Mouse (Mus musculus) fat pad, adult 2 months (tissue): ENCODE results near the gene Slc2a9.

ENCODE experiments used
- DNase-seq: peaks from one replicate; pipeline ENCODE4 v3.0.0-alpha.2; 2011; ENCODE audit warnings: low read depth, low spot score; ENCODE audit errors: extremely low read depth

Slc2a9 gene

DNA sequence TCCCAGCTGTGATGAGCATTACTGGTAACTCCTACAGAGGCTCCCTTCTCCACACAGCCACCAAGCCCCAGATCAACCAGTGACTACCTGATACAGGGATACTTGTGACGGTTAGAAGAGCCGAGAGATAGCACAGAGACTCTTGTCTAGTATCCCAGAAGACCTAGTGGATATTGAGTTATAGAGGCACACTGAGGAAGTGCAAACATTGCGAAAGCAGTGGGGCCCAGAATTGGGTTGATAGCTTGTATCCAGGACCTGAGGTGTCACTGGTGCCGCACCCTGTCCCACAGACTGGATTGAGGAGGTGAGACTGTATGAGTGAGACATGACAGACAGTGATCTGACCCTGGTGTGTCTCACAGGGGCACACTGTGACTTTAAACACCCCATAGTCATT, at the start of gene Slc2a9:
Gene Slc2a9, minus strand, starts transcription at position 152 of the 400 bp plus-strand sequence.
- no peak for DNase-seq

DNA sequence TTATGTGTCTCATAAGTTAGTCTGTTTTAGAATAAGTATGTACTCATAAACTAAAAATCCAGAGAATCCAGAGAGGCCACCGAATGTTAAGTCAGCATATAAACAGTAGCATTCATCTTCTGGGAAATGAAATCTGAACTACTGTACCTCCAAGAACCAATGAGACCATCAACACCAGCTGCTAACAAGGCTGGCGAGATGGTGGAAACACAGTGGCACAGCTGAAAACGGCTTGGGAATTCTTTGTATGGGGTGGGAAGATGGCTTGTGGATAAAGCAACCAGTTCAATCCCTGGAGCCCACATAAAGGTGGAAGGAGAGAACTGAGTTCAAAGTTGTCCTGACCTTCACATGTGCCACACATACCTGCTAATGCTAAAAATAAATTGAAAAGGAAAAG, 49.7 kb upstream of the Slc2a9 start:
- DNase-seq: no peak

DNA sequence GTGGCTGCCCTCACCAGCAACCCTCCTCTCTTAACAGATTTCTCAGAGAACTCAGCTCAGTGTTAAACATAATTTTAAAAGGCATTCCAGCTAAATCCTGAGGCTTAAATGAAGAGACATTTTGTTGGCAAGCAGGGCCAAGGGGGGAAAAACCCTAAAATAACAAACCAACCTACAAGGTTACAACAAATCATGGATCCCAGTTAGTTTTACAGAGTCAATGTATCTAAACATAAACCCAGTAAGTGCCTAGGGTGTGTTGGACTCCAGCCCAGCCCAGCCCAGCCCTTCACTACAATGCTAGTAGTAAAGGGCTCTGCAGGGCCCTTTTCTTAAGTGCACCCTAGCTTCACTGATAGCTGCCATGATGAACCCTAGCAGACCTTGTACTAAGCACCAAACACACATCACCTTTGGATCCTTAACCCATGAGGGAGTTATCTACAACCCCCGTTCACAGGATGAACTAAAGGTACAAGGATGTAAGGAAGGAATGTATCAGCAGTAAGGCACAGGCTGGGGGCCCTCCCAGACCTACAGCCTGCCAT, 47.4 kb upstream of the Slc2a9 start:
- no peak for DNase-seq

DNA sequence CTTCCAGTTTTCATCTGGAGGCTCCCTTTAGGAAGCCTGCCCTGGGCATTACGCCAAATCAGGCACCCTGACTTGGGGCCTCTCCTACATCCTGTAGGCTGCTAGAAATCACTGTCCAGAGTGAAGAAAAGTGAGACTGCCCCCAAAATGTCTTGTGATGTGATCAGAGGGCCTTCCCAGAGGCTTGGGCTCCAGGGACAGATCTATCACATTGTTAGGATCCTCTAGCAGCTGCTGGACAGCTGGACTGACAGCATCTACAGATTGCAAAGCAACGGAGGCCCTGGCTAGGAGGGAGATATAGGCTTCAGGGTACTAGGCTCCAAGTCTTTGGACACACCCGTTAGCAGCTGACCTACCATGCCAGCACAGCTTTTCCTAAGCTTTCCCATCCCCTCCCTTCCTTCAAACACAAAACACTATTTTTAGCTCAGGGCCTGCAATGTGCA, 46.5 kb upstream of the Slc2a9 start:
- no peak for DNase-seq

DNA sequence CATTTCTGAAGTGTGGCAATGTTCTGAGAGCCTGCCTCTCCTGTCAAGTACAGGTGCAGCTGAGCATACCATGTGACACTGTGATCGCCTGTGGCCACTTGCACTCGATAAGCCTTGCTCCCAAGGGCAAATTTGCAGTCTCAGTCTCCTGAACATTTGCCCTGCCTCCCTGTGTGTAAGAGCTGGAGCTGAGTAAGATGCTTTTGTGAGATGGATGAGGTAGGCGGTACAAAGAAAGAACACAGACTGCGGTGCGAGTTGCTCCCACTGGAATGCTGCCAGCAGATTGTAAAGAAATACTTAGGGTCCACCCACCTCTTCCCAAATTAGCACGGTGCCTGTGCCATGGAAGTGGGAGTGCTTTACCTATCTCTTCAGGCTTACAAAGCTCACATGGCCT, 44.4 kb upstream of the Slc2a9 start:
- DNase-seq: no peak

DNA sequence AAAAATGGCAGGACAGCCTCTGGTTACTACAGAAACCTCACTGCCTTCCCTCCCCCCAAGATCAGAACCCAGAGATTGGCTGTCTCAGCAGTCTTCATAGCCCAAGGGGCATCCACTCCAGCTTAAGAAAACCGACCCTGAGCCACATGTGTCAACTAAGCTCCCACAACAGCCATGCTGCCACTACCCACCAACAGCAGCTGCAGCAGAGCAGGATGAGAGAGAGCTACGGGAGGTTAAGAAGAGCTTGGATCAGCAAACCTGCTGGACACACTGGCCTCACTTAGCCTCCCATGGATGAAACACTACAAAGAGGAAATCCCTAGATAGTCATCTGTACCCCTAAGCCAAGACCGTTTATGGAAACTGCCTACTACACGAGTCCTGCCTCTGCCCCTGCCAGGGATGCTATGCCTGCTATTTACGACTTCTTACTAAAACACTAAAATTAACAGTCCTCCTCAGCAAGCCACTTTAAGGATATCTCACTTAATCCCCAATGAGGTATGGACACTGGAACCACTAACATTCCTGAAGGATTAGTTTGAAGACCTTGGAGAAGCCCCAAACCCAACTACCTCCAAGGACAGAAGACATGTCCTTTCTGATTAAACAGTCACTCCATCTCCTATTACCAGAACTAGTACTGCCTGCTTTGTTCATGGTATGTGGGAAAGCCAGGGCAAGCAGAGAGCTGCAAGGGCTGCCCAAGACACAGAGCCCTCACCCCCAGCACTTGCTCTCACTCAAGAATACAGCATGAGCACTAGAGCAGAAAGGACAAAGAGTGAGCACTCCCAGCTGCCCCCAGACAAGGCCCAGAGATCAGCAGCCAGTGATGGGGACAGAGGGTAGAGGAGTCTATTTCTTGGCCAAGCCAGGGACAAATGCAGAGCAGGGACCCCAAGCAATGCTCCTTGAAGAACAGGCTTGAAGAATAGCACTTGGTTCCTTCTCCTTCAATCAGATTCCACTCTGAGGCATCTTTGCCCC, 41.8 kb upstream of the Slc2a9 start:
- no peak for DNase-seq

DNA sequence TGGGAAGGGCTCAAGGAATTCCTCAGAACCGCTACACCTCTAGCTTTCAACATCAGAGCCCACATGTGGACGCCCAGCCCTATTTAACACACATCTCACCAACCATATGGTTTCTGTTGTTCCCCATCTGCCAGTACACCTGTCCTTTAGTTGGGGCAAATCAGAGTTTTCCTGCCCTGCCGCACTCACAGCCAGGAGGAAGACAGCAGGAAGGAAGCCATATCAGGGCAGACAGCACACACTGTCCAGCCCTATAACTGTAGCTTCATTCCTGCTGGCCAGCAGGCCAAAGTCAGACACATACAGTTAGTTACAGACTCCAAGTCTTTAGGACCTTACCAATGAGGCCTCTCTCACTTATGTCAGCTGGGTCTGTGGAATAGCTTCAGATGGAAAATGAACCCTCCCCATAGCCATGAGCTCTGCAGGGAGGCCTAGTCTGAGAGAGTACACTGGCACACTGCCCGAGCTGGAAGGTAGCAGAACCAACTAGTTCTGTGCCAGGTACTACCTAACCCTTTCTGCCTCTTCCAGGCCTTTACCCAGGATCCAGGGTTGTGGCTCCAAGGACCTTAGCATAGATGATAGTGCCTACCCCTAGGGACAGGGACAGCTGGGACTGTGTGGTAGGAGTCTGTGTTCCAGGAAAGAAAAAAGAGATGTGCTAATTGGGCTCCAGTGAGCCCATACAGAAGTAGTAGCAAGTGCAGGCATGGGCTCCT, 40.7 kb upstream of the Slc2a9 start:
- DNase-seq: no peak

DNA sequence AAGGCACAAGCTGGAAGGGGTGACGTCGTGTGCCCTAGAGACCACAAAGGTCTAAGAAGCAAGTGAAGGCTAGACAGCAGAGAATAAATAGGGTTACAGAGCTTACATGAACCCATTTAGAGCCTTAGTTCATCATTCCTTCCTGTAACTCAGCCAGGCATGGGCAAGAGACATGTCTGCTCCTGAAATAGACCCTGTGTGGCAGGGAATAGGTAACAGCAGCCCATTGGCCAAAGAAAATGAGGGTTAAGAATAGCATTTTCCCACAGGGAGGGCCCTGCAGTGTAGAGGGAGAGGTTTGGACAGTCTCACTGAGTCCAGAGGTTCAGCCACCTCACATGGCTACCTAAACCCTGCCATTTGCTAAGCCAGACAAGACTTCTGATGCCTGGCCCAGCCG, 38.8 kb upstream of the Slc2a9 start:
- DNase-seq: no peak

DNA sequence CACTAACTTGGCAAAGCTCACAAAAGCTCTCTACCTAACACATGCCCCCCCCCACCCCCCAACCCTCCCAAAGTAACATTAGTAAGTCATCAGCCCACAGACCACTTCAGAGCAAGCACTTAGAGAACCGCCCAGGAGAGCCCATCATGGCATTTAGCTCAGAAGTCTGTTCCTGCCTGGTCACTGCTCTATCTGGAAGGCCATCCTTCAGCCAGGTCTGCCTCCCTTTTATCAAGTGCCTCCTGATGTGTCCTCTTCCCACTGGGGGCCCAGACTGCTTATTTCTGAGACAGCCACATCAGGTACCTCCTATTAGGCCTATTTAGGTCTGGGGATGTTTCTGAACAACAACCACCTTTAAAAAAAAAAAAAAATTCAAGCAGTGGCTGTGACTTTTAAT, 38.0 kb upstream of the Slc2a9 start:
- DNase-seq: no peak

DNA sequence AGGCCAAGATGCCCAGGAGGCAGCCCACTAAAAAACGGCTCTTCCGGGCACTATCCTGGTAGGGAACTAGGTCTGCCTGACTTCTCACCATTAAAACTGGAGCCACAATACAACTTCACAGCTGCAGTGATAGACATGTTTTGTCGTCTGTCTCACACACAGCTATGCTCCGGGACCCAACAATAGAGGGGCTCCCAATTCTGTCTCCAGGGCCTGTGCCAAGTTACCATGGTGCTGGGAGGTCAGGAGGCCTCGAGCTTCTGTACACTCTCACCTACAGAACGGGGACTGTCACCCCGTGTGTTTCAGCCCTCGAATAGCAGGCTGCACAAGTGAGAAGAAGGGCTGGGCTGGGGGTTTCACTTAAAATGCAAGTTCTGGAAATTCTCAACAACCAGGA, 35.6 kb upstream of the Slc2a9 start:
- DNase-seq: no peak

DNA sequence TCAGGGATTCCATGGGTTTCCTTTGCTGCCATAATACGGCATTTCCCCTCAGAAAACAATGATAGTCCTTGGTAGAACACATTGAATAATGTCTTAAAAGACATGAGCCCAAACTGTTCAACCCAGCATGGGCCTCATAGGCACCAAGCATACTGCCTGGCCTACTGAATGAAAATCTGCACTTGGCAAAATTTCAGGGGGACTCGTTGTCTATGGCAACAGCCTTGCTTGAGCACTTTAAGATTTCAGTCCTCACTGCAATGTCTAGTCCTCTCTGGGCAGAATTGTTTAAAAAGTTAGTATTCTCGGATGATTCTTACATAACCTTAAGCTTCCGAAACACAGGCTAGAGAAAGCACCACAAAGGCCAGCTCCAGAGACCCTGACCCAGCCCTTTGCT, 34.9 kb upstream of the Slc2a9 start:
- no peak for DNase-seq

DNA sequence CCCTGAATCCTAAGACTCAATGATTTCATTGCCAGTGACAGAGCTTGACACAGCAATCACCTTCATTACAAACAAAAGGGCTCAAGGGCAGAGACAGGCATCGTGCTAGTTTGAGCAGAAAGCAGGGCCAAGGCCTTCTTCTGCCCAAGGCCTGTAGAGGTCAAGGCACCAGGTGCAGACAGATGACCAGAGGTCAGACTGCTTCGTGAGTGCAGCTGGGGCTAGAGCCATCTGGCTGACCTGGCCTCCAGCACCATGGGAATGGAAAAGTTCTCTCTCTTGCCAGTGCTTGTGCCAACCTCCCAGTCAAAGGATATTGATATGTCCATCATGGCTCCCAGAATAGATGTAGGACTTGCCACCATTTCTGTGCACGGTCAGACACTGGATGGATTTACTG, 33.9 kb upstream of the Slc2a9 start:
- no peak for DNase-seq

DNA sequence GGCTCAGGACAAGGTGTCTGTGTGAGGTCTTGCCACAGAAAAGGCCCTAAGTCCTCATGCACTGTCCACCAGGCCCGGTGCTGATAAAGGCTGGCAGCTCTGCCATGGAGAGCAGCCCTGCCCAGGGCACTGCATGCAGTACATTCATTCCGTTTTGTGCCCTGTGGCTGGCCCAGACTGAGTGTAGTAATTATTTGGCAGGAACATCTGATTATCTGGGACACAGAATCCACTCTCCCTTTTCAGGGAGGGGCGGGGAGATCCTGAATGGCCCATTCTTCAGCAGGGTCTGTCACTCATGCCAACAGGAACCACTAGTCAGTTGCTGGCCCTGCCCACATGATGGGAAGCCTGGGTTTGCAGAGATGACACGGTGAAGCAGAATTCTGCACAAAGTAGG, 29.1 kb upstream of the Slc2a9 start:
- DNase-seq: no peak

DNA sequence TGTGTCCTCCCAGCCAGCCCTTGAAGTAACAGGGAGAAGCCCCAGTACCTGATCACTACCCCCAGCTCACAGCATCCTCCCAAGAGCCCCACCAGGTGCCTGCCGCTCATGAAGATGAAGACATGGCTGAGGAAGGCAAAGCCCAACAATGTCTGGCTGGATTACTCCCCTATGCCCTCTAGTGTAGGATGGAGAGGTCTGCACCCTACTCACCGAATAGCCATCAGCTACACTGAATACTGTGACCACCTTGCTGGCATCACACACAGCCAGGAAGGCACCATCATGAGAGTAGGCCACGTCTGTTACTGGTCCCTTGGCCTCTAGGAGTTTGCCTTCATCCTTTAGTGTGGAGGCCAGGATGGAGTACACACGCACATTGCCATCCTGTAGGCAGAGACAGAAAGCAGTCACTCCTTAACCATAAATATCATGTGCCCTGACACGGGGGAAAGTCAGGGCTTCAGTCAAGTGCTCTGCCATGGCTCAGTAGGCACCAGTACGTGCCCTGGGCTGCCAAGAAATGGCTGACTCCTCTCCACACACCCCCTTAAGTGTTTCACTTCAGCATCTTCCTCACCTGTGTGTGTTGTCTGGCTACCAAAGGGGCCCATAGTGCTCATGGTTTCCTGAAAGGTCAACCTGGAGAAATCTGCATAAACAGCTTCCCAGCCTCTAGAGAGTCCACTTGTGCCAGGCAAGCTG, 26.9 kb upstream of the Slc2a9 start:
- DNase-seq: no peak

DNA sequence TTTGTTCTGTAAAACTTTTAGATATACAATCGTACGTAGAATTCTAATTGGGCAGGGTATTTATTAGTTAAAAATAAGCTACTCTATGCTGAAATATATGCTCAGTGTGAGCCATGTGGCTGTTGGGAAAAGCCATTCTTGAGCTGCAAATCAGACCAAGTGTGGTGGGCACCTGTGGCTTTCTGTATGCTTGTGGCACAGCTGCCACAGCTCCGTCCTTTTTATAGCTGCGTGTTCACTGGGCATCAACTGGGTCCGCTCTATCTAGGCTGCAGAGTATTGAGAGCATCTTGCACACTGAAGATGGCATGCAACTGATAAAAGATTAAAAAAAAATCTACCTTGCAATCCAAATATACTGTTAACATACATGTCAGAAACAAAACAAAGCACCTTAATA, 20.0 kb upstream of the Slc2a9 start:
- no peak for DNase-seq

DNA sequence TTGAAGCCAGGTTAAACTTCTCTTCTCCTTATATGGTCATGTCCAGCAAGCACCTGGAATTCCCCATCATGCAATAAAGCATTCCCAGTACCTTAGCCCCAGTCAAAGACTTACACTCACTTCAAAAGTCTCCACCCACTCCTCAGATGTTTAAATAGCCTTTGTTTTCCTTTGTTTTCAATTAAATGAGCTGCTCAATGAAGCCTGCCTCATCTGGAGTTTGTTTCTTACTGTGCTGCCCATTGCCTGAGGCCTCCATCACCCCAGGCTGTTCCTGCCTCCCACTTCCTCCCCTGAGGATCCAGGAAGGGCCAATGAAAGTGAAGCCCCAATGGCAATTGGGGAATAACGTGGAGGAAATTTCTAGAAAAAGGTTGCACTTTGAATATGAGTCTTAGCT, 17.9 kb upstream of the Slc2a9 start:
- no peak for DNase-seq

DNA sequence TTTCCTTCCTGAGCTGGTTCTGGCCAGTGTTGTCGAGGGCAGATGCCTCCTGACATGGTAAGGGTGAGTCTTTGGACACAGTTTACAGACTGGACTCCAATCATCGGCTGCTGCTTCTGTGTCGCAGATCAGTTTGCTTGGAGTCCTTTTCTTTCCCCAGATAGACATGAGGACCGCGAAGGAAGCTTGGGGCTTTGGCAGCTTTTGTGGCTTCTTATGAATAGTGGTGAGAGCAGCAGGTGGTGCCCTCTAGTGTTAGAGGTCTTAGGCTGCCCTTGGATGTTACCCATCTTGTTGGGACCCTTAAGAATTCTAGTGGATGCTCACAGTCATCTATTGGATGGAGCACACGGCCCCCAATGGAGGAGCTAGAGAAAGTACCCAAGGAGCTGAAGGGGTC, 13.3 kb upstream of the Slc2a9 start:
- no peak for DNase-seq

DNA sequence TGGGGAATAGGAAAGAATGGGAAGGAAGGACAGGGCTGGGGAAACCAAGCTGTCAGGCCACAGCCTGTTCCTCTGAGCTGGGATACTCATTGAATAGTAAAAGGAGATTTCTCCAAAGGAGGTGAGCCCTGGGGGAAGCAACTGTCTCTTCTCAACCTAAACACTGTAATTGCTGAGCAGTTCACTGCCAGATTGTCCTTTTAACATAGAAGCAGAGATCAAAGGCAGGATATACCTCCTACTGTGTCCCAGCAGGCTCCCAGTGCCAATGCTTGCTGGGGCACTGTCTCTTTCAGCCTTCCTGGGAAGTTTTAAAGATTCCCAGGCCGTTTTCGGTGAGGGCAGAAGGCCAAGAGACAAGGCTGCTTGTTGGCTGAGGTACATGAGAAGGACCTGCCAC, 10.0 kb upstream of the Slc2a9 start:
- no peak for DNase-seq

DNA sequence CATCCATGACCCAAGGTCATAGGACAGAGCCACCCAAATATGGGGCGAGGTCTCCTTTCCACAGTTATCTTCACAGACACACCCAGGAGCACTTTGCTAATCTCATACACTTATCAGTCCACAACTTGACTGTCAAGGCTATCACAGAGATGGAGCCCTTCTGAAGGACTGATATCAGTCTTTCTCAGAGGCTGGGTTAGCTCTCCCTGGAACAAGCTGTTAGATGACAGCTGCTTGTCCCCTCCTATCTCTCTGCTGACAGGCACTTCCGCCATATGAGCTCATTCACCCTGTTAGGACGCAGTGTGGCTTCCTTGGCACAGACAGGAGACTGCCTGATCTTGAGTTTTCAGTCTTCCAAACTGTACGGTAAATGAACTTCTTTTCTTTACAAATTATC, 6.6 kb upstream of the Slc2a9 start:
- DNase-seq: no peak

DNA sequence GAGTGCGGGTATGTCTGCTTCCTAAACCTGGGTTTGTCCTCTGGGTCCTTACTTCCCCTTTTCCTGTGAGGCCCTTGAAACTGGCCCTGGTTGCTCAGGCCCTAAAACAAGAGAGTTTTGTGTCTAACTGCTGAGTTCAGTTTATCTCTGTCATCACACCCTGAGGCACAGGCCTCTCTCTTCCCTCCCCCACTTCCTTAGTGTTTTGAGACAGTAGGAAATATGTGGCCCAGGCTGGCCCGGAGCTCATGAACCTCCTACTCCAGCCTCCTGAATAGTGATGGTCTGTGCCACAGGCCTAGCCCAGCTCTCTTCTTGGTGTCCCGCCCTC, 2.5 kb upstream of the Slc2a9 start:
- DNase-seq: no peak

DNA sequence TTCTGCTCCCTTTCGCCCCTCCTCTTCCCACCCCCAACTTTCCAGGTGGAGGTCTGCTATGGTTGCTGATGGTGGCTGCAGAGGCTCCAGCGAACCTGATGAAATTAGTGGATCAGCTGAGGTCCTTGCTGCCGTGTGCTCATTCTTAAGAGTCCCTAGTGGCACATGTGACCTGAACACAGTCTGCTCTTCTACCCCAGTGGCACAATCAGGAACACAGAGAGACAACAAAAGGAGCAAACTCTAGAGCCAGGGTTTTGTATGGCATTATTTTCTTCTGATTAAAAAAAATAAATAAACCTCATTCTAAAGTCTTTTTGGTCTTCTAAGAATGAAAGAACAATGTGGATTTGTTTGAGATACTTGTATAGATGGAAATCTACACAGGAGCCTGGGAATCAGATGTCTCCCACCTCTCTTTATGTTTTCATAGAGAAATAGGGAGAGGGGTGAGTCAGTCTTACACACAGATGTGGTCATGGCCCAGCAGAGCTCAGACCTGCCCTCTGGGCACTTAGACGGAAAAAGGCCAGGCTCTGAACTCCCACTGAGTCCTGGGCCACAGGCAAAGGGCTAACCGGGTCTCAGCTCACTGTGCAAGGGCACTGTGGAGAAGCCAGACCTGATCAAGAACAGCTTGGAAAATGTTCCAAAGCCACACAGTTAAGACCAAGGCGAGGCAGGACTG, 1.9 kb upstream of the Slc2a9 start:
- no peak for DNase-seq
